Mouse (Mus musculus): ENCODE measurements around the gene Bckdha.

The Bckdha gene

DNA sequence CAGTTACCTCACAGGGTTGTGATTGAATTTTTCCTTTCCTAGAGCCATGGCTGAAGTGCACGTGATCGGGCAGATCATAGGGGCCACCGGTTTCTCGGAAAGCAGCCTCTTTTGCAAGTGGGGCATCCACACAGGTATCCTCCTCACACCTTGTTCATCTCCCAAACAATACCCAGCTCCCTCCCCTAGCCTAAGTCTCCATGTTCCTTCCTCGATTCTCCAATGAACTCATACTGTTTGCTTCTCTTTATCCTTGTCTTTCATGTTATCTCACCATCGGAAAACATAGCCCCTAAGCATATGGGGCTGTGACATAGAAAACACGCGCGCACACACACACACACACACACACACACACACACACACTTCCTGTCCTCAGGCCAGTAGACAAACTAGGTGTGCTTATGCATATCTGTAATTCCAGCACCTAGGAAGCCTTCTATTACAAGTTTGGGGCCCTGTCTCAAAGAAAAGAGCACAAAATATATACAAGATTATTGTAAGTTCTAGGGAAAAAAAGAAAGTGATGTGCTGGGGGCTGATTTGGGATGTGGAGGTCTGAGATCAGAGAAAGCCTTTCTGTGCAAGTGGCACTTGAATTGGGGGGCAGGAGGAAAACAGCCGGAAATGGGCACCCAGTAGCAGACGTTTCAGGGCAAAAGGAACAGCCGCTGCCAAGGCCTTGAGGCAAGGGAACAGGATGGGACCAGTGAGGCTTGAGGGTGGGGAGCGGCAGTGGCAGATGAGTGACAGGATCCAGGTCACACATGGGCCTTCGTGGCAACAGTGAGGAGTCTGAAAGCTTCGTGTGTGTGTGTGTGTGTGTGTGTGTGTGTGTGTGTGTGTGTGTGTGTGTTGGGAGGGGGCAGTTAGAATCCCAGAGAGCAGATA, 22.8 kb upstream of the Bckdha start:
- no peak for DNase-seq (ENCODE audit: low read depth, low spot score)

- peak; percentile 90 for DNase-seq (ENCODE audit: low read depth, low spot score)
These were observed 21.9 kb upstream of the Bckdha start, which contains the start of gene B9d2 for GRCm38 (mm10) chr7:25680514-25681258. B9d2 (plus strand) TSS chr7:25680780.

DNA sequence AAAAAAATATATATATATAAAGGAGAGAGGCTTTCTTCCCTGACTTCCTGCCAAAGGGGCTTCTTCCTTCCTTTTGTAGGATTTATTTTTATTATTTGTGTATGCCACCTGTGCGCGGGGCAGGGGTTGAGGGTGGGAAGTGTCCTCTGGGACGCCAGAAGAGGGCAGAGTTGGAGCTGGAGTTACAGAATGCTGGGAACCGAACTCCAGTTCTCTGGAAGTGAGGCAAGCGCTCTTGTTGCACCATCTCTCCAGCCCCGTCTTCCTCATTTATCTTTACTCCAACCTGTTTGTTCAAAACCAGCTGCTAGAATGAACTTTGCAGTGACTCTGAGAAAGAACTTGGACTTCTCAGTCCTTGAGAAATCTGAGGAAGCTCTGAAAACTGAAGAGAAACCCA, 21.2 kb upstream of the Bckdha start:
- no peak for DNase-seq (ENCODE audit: low read depth, low spot score)

GRCm38 (mm10) chr7:25677013-25677412, 18.2 kb upstream of the Bckdha start:
- DNase-seq (ENCODE audit: low read depth, low spot score), result no peak

GRCm38 (mm10) chr7:25676085-25676781, 17.5 kb upstream of the Bckdha start:
- peak; percentile 51 for DNase-seq (ENCODE audit: low read depth, low spot score)

DNA sequence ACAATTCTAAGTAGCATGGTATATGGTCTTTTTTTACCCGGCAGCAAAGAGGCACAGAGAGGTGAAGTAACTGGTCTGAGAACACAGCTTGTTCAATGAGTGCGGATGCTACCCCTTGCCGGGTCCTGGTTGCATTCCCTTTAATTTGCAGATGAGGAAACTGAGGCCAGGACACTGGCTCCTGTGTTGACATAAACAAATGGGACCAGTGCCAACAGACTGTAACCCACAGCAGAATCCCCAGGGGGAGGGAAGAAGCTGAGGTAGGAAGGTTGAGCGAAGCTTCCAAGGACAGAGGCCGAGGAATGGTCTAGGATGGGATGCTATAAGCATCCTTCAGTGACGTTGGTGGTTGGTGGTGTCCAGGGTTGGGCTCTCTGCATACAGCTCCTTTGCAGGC, 16.6 kb upstream of the Bckdha start:
- DNase-seq (ENCODE audit: low read depth, low spot score), result no peak

DNA sequence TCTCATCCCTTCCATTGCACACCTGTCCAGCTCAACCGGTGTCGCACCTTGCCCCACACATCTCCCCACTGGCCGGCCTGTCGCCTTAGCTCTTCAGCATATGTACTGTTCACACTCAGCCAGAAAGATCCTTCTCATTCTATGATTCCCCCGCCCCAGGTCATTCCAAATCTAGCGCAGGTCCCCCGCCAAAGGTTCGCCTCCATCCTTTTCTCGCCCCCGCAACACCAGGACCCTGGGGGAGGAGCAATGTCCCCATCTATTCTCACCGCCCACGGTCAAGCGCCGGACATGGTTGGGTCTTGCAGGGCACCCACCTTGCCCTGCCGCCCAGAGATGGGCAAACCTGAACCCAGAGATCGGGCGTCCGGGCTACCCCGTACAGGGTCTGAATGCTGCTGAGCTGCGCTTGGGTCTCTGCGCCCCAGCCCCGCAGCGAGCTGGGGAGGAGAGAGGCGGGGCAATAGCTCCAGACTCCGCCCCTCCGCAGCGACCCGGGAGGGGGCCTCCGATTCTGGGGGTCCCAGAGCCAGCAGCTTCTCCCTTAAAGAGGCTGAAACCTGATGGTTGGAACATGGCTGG, 16.0 kb upstream of the Bckdha start, which contains the start of gene Tmem91:
TSS of gene Tmem91 (minus strand) at position 448 of the 582 bp plus-strand sequence.
- DNase-seq (ENCODE audit: low read depth, low spot score), result no peak

DNA sequence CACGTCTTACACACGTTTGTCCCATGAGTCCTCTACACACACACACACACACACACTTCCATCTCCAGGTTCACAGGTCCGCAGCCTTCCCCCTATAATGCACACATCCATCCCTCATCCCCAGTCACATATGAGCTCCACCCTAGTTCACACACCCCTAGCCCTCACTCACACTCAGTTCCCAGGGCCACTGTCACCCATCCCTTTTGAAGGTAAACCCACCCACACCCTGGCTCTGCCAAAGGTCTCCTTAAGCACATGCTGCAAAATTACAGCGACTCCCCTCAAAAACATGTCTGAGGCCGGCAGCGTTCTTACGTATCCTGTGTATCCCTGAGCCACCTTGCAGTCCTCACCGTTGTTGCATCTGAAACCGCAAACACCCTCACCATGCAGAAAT, 15.5 kb upstream of the Bckdha start:
- DNase-seq (ENCODE audit: low read depth, low spot score), result no peak

DNA sequence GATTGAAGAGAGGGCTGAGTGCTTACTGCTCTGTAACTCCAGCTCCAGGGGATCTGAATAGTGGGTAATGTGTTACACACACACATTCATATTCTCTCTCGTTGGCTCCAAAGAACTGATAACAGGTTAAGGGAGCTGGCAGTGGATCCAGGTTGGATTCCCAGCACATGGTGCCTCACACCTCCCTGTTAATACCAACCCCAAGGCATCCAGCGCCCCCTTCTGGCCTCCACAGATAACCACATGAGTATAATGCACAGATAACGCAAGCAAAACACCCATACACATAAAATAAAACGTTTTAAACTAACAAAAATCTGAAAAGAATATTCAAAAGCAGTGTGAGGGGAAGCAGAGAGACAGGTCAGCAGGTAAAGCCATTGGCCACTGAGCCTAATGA, 13.7 kb upstream of the Bckdha start:
- DNase-seq (ENCODE audit: low read depth, low spot score), result no peak

DNA sequence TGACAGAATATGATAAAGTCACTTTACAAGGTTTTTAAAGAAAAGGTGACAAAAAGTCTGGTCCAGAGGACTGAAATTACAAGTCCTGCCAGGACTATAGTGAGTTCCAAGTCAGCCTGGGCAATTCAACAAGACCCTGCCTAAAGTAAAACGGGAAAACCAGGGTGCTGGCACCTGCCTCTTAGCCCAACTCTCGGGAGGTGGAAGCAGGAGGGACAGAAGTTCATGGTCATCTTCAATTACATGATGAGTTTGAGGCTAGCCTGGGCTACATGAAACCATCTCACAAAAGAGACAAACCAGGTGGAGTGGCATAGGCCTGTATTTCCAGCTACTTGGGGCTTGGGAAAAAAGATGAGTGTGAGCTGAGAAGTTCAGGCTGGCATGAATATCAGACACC, 12.9 kb upstream of the Bckdha start:
- DNase-seq (ENCODE audit: low read depth, low spot score), result no peak

GRCm38 (mm10) chr7:25670096-25670495, 11.3 kb upstream of the Bckdha start:
- no peak for DNase-seq (ENCODE audit: low read depth, low spot score)

DNA sequence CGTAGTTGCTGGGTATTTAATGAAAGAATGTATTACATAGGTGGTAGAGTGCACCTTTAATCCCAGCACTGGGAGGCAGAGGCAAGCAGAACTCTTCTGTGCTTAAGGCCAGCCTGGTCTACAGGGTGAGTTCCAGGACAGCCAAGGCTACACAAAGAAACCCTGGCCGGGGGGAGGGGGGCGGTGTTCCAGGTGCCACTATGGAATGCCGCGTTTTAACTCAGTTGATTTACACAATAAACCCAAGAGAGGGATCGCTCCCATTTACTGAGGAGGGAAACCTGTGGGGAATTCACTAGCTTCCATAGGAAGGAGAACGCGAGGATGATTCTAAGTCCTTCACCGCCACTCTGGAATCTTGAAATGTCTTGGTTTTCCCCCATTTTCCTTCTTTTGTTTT, 10.8 kb upstream of the Bckdha start:
- DNase-seq (ENCODE audit: low read depth, low spot score), result no peak

DNA sequence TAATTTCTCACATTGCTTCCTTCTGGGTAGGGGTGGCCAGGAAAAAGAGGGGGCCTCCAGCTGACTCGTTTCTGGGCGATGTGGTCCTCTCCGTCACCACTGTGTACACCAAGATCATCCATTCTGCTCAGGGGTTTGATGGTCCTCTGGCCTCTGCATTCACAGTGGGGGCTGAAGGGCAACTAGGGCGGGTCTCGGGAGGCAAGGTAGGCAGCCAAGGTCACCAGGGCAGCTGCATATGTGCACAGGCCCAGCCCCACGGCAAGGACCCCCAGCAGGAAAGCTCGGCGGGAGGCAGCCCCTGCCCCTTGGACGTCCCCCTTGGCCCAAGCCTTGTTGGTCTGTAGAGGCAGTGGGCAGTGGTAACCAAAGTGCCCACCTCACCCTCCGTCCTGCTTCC, 10.4 kb upstream of the Bckdha start:
- no peak for DNase-seq (ENCODE audit: low read depth, low spot score)

- no peak for DNase-seq (ENCODE audit: low read depth, low spot score)
These were observed 7.6 kb upstream of the Bckdha start for GRCm38 (mm10) chr7:25666381-25666780.

- DNase-seq (ENCODE audit: low read depth, low spot score), result no peak
These were observed 996 bp downstream of the Bckdha start for GRCm38 (mm10) chr7:25657785-25658184.

DNA sequence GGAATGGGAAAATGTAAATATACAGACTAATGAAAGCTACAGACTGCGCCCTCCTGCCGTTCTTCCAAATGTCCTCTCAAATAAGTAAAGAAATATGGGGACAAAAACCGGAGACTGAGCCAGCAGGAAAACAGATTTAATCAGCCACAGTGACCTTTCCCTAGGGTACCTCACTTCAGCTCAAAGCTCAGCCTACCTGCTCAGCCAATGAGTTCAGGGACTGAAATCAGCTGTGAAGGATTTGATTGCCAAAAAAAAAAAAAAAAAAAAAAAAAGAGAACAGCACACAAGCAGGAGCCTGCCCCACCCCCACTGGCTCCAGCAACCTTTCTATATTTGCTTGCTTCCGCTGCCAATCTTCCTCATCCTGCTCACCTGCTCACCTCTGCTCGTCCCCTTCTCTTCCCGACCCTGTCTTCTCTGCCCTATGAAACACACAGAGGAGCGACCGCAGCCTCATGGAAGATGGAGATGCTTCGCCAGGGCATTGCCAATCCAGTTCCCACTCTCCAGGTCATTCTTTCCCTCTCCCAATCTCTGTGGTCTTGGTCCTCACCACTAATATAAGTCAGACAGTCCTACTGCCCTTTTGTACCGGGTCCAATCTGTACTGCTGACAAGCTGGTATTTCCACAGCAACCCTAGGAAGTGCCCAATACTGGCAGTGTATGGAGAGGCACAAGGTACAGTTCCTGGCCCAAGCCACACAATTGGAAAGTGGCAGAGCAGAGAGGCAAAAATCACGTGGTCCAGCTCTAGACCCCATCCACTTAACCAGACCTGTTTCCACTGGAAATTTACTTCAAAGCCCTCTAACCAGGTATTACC, 3.0 kb downstream of the Bckdha start:
- no peak for DNase-seq (ENCODE audit: low read depth, low spot score)

GRCm38 (mm10) chr7:25652244-25652759, 6.5 kb downstream of the Bckdha start:
- DNase-seq (ENCODE audit: low read depth, low spot score), result no peak

DNA sequence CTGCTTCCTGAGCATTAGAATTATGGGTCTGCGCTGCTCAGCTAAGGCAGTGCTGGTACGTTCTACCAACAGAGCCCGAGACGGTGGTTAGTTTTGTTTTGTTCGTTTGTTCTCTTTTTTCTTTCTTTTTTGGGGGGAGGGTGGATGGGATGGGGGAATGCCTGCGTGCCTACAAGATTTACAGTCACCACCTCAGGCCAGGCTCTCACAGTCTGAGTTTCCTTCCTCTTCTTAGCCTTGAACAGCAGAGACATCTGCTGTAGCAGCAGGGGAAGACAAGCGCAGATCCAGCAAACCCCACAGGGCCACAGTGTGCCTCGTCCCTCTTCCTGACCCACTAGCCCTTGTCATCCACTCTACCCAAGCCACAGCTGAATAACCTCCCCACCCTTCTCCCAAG, 7.5 kb downstream of the Bckdha start:
- DNase-seq (ENCODE audit: low read depth, low spot score), result no peak

DNA sequence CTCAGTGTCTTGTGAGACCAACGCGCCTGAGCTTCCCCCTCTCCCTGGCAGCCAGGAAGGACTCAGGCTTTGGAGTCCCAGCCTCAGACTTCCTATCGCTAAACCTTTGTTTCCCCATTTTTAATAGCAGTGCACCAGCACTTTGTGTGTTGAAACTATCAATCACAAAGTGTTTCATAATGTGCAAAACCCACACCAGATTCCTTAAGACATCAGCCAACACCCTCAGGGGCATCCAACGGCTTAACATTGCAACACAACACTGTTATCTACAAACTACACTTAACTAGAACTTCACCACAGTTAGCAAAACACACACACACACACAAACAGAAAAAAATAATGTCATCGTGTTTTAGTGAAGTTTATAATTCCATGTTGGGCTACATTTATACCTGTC, 8.9 kb downstream of the Bckdha start:
- no peak for DNase-seq (ENCODE audit: low read depth, low spot score)

DNA sequence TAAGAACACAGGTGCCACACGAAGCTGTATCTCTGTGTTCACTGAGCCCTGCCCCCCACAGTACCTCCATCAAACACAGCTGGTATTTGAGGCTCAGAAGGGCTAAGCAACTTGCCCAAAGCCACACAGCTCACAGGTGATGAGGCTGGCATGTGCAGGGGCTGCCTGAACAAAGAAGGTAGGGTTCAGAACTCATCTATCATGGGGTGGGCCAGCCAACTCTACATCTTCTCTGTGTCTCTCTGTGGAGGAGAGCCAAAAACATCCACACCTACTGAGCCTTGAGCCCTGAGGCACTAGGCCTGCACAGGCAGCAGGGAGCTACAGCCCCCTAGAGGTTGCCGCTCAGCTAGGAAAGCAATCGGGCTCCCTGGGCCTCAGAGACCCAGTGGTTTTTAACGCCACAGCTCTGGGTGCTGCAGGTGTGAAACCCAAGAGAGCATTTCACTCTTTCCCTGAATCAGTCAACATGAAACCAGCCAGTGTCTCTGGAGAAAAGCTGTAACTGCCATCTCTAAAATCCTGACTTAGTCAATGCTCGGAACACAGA, 11.1 kb downstream of the Bckdha start:
- no peak for DNase-seq (ENCODE audit: low read depth, low spot score)

Measured in retina, adult 2 months (tissue).